Mouse (Mus musculus): ENCODE measurements around the gene Map3k13.

DNA sequence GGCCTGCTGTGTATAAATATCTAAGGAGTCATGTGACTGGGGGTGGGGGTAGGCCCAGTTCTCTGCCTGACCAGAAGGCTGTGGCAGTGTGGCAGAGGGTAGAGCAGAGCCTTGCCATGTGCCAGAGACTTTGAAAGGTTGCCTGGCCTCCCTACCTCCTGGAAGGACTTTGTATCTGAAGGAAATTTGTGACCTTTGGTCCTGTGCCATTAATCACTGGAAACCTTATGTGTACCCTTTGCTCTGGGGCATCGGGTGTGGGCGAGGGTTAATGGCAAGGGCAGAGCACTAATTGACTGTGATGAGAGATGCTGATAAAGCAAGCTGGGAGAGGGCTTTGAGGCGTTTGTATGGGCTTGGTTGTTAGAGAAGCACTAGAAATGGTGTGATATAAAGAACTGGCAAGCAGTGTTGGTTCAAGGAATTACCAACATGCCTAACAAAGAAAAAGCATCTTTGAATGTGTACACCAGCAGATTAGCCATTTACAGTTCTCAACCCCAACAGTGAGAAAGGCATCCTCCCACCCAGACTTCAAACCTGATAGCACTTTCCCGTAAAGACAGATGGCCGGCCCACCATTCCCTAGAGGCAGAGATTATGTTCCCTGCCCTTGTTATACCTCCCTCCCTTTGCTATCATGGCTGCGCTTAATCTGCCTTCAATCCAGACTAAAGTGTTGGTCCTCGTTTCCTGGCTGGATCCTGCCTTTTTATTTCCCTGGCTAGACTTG lies 71.3 kb downstream of the Map3k13 start:
- TF ChIP-seq CTCF (IDR thresholded peaks at IDR 0.05) (no peak), POLR2A (IDR thresholded peaks at IDR 0.05; ENCODE audit: insufficient read depth, low read depth, low read length) (no peak), EP300 (IDR thresholded peaks at IDR 0.05; ENCODE audit: insufficient read depth, low read depth, low read length) (no peak)
